Mouse (Mus musculus) gastrocnemius, postnatal 4 days (tissue): Measurements from ENCODE around the gene Keap1. TPM values are rescaled to one million over a fixed set of nuclear protein-coding genes. Genes with fewer than 3 reads are reported as not detected.
"Not testable (repeated sequence)": the region's sequence is repeated elsewhere in the genome, so short reads cannot be mapped to it uniquely, and the experiment has no call there.

Experiments
- DNase-seq, 2 experiments: peaks; one replicate each; pipeline ENCODE4 v3.0.0; 2021 to 2022; ENCODE audit warnings: low spot score in 2 of 2, mixed read lengths in 2 of 2
- total RNA-seq, 2 experiments: library from RNA; stranded (reverse); gene quantifications; 2 replicates each; pipeline ENCODE4 v1.2.3; 2021

The Keap1 gene
- total RNA-seq, 2 experiments from 2014 or later, result 52.2 to 55.0 TPM

GRCm38 (mm10) chr9:21235341-21235740 is 3.8 kb downstream of the Keap1 start:
- DNase-seq, result no peak

- DNase-seq, result no peak
Measured at GRCm38 (mm10) chr9:21233805-21234204, 5.4 kb downstream of the Keap1 start.

GRCm38 (mm10) chr9:21233366-21233765 is 5.8 kb downstream of the Keap1 start:
- no peak for DNase-seq

GRCm38 (mm10) chr9:21232867-21233266 is 6.3 kb downstream of the Keap1 start:
- no peak for DNase-seq

- no peak for DNase-seq
Measured at GRCm38 (mm10) chr9:21231551-21231950, 7.6 kb downstream of the Keap1 start.

GRCm38 (mm10) chr9:21227342-21227741 is 11.8 kb downstream of the Keap1 start:
- DNase-seq, result no peak

- no peak for DNase-seq
Measured at GRCm38 (mm10) chr9:21225415-21225758, 13.8 kb downstream of the Keap1 start.

GRCm38 (mm10) chr9:21224576-21225414 is 14.4 kb downstream of the Keap1 start:
- no peak for DNase-seq

GRCm38 (mm10) chr9:21223906-21224305 is 15.3 kb downstream of the Keap1 start:
- DNase-seq, result no peak

- DNase-seq, result not testable (repeated sequence)
Measured at GRCm38 (mm10) chr9:21223490-21223889, 15.7 kb downstream of the Keap1 start.

- DNase-seq, result no peak
Measured at GRCm38 (mm10) chr9:21221383-21221929, 17.7 kb downstream of the Keap1 start.

- peak; percentile 71 to 79 for DNase-seq
Measured at GRCm38 (mm10) chr9:21220490-21221382, 18.4 kb downstream of the Keap1 start.

GRCm38 (mm10) chr9:21219820-21220219 is 19.3 kb downstream of the Keap1 start:
- DNase-seq, result no peak

GRCm38 (mm10) chr9:21216050-21216841 is 22.9 kb downstream of the Keap1 start:
- no peak for DNase-seq

GRCm38 (mm10) chr9:21213617-21214190 is 25.5 kb downstream of the Keap1 start:
- no peak for DNase-seq

- DNase-seq, result no peak
Measured at GRCm38 (mm10) chr9:21211624-21212023, 27.5 kb downstream of the Keap1 start.

GRCm38 (mm10) chr9:21210821-21211220 is 28.3 kb downstream of the Keap1 start:
- no peak for DNase-seq

- no peak for DNase-seq
Measured at GRCm38 (mm10) chr9:21208626-21209025, 30.5 kb downstream of the Keap1 start.

- no peak for DNase-seq
Measured at GRCm38 (mm10) chr9:21206848-21207247, 32.3 kb downstream of the Keap1 start.

- DNase-seq, result no peak
Measured at GRCm38 (mm10) chr9:21204528-21205272, 34.5 kb downstream of the Keap1 start.
